Mouse (Mus musculus) midbrain, embryonic 13.5 days (tissue): ENCODE data around the gene Adcy1. TPM values are rescaled to one million over a fixed set of nuclear protein-coding genes. Genes with fewer than 3 reads are reported as not detected.

Experiments
- ATAC-seq: fragments of 200-750 bp; cut with Nextera tagmentation; 2 replicates; pipeline ENCODE4 v1.8.0; 2017; ENCODE audit warnings: mild to moderate bottlenecking, moderate TSS enrichment, moderate library complexity
- H3K27ac ChIP-seq: fragments of 300-500 bp; sonication (generic); 2 replicates; pipeline ENCODE4 v1.5.1; 2015; ENCODE audit warnings: inconsistent platforms, mild to moderate bottlenecking, moderate library complexity
- H3K27me3 ChIP-seq: fragments of 300-500 bp; sonication (generic); 2 replicates; pipeline ENCODE4 v1.6.1; 2015; ENCODE audit warnings: mild to moderate bottlenecking, inconsistent platforms
- H3K36me3 ChIP-seq: fragments of 300-500 bp; sonication (generic); 2 replicates; pipeline ENCODE4 v1.6.1; 2015; ENCODE audit warnings: mild to moderate bottlenecking, inconsistent platforms
- H3K4me1 ChIP-seq: fragments of 300-500 bp; sonication (generic); replicated peaks from 2 replicates; pipeline ENCODE4 v1.6.1; 2015; ENCODE audit warnings: inconsistent platforms
- H3K4me2 ChIP-seq: fragments of 300-500 bp; sonication (generic); replicated peaks from 2 replicates; pipeline ENCODE4 v1.6.1; 2015; ENCODE audit warnings: moderate library complexity, mild to moderate bottlenecking, inconsistent platforms
- H3K4me3 ChIP-seq: fragments of 300-500 bp; sonication (generic); replicated peaks from 2 replicates; pipeline ENCODE4 v1.5.1; 2015; ENCODE audit warnings: mild to moderate bottlenecking, inconsistent platforms
- H3K9ac ChIP-seq: fragments of 300-500 bp; sonication (generic); replicated peaks from 2 replicates; pipeline ENCODE4 v1.6.1; 2015; ENCODE audit warnings: mild to moderate bottlenecking, inconsistent platforms
- H3K9me3 ChIP-seq: fragments of 300-500 bp; sonication (generic); 2 replicates; pipeline ENCODE4 v1.6.1; 2016; ENCODE audit warnings: mild to moderate bottlenecking, inconsistent platforms
- WGBS: fragments of 180-500 bp; shearing (Covaris S2); methylation state at CpG from one replicate; pipeline ENCODE4 v1.1.7; 2015; 5-methylcytosine and 5-hydroxymethylcytosine counted together
- polyA plus RNA-seq: library from polyadenylated mRNA; unstranded; fragments of >200 nt; fragmentation: Nextera tagmentation; extraction: Ambion mirVana; gene quantifications from 2 replicates; pipeline ENCODE4 v1.2.1, GENCODE M21; 2015

The Adcy1 gene
- polyA plus RNA-seq, 1 experiment from 2014 or later, result 3.0 TPM

- 79% methylated on average over 8 of the region's 8 CpGs for WGBS
- Histone ChIP-seq H3K4me2 (no peak overlapping the region), H3K27ac (no peak overlapping the region), H3K36me3 (no peaks in the 10 kb centered on the region), H3K9me3 (no peaks in the 10 kb centered on the region), H3K4me3 (no peak overlapping the region), H3K27me3 (no peaks in the 10 kb centered on the region), H3K4me1 (peaks cover 16% of the 10 kb centered on the region), H3K9ac (no peak overlapping the region)
- ATAC-seq, result peak; percentile 54
Measured at GRCm38 (mm10) chr11:7161502-7162174, 98.3 kb downstream of the Adcy1 start.

GRCm38 (mm10) chr11:7164416-7164815 is 101.1 kb downstream of the Adcy1 start:
- Histone ChIP-seq H3K4me3 (no peak overlapping the region), H3K9me3 (no peaks in the 10 kb centered on the region), H3K36me3 (peaks cover 5% of the 10 kb centered on the region; the same call in 1 of the 2 replicates), H3K4me1 (peaks cover 16% of the 10 kb centered on the region), H3K4me2 (no peak overlapping the region), H3K27me3 (no peaks in the 10 kb centered on the region), H3K27ac (no peak overlapping the region), H3K9ac (no peak overlapping the region)
- ATAC-seq, result no peak
- 52% methylated on average over 4 of the region's 4 CpGs for WGBS

DNA sequence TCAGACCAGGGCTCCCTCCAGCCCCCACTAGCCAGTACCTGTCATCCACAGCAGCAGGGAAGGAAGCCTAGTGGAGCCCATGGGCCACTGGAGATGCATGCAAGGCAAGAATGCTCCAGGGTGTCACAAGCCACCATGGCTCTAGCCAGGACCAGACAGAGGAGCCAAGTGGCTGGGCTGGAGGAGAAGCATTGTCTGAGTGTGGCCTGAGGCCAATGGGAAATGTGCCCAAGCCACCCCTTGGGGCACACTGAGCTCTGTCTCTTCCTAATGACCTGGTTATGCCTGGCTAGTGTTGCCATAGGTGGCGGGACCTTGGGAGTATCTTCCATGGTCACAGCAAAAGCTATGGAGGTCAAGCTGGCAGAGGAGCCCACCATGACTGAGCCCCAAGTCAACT is 106.4 kb downstream of the Adcy1 start:
- H3K9me3 ChIP-seq, result no peaks in the 10 kb centered on the region
- no peak overlapping the region for H3K4me2 ChIP-seq
- ATAC-seq, result no peak
- H3K27ac ChIP-seq, result no peak overlapping the region
- H3K36me3 ChIP-seq, result peaks cover 10% of the 10 kb centered on the region; the same call in 1 of the 2 replicates
- no peak overlapping the region for H3K4me3 ChIP-seq
- 96% methylated on average over 1 of the region's 1 CpGs for WGBS
- no peaks in the 10 kb centered on the region for H3K27me3 ChIP-seq
- no peaks in the 10 kb centered on the region for H3K4me1 ChIP-seq
- H3K9ac ChIP-seq, result no peak overlapping the region

DNA sequence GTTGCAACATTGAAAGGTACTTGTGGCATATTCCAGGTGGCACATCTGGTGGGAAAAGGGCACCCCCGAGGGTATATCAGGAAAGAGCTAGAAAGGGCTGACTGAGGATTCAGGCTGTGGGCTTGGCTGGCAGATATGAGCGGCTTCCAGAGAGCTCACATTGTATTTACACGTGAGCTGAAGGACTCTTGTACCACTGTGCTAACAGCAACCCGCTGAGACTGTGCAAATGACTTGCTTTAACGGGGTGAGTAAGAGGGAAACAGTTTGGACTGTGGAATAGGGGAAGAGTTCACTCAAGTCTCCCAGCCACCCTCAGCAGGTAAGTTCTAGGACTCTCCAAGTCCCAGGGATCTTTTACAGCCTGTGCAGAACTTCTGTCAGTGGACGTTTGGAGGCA is 110.4 kb downstream of the Adcy1 start:
- no peaks in the 10 kb centered on the region for H3K4me1 ChIP-seq
- no peak overlapping the region for H3K4me3 ChIP-seq
- no peak for ATAC-seq
- no peak overlapping the region for H3K4me2 ChIP-seq
- H3K9ac ChIP-seq, result no peak overlapping the region
- 86% methylated on average over 6 of the region's 6 CpGs for WGBS
- H3K27me3 ChIP-seq, result no peaks in the 10 kb centered on the region
- H3K9me3 ChIP-seq, result no peaks in the 10 kb centered on the region
- H3K36me3 ChIP-seq, result 0 out of 2 replicates have a peak, but pooled peaks cover 6% of the 10 kb centered on the region
- H3K27ac ChIP-seq, result no peak overlapping the region

GRCm38 (mm10) chr11:7178724-7179123 is 115.4 kb downstream of the Adcy1 start:
- no peak overlapping the region for H3K4me3 ChIP-seq
- H3K9ac ChIP-seq, result no peak overlapping the region
- no peak overlapping the region for H3K4me2 ChIP-seq
- H3K27me3 ChIP-seq, result no peaks in the 10 kb centered on the region
- H3K4me1 ChIP-seq, result peaks cover 14% of the 10 kb centered on the region
- no peaks in the 10 kb centered on the region for H3K9me3 ChIP-seq
- WGBS, result 74% methylated on average over 4 of the region's 4 CpGs
- H3K36me3 ChIP-seq, result no peaks in the 10 kb centered on the region
- ATAC-seq, result no peak
- no peak overlapping the region for H3K27ac ChIP-seq

- H3K9ac ChIP-seq, result no peak overlapping the region
- no peak for ATAC-seq
- no peak overlapping the region for H3K4me2 ChIP-seq
- no peak overlapping the region for H3K27ac ChIP-seq
- H3K4me1 ChIP-seq, result peaks cover 14% of the 10 kb centered on the region
- no peaks in the 10 kb centered on the region for H3K27me3 ChIP-seq
- H3K9me3 ChIP-seq, result no peaks in the 10 kb centered on the region
- WGBS, result 91% methylated on average over 2 of the region's 2 CpGs
- no peak overlapping the region for H3K4me3 ChIP-seq
- H3K36me3 ChIP-seq, result no peaks in the 10 kb centered on the region
Measured at GRCm38 (mm10) chr11:7179276-7179675, 116.0 kb downstream of the Adcy1 start.

GRCm38 (mm10) chr11:7182409-7183042 is 119.2 kb downstream of the Adcy1 start:
- Histone ChIP-seq H3K4me1 (peaks cover 14% of the 10 kb centered on the region), H3K4me3 (no peak overlapping the region), H3K4me2 (no peak overlapping the region), H3K9me3 (no peaks in the 10 kb centered on the region), H3K9ac (no peak overlapping the region), H3K27ac (no peak overlapping the region), H3K36me3 (no peaks in the 10 kb centered on the region), H3K27me3 (no peaks in the 10 kb centered on the region)
- peak; percentile 82 for ATAC-seq
- WGBS, result 9% methylated on average over 8 of the region's 8 CpGs

GRCm38 (mm10) chr11:7184420-7184819 is 121.1 kb downstream of the Adcy1 start:
- WGBS, result 38% methylated on average over 1 of the region's 1 CpGs
- H3K4me2 ChIP-seq, result no peak overlapping the region
- no peak overlapping the region for H3K9ac ChIP-seq
- H3K27me3 ChIP-seq, result no peaks in the 10 kb centered on the region
- peaks cover 14% of the 10 kb centered on the region for H3K4me1 ChIP-seq
- H3K27ac ChIP-seq, result no peak overlapping the region
- H3K9me3 ChIP-seq, result no peaks in the 10 kb centered on the region
- no peak for ATAC-seq
- H3K36me3 ChIP-seq, result no peaks in the 10 kb centered on the region
- H3K4me3 ChIP-seq, result no peak overlapping the region

DNA sequence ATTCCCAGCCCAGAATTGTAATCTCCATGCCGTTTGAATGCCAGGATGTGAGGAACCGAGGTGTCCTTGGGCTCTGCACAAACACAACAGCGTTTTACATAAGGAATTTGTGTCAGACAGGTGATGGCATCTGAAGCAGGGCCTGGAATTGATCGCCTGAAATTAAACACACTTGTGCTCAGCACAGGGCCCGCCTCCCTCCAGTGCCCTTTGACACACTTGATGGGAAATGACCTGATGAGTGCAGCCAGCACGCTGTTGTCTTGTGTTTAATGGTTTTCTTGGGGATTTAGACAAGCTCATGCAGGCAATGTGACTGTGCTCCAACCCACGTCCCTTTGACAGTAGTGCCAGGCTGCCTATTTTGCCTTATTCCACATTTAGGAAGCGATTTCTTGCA is 124.2 kb downstream of the Adcy1 start:
- WGBS, result 58% methylated on average over 8 of the region's 8 CpGs

GRCm38 (mm10) chr11:7188469-7188868 is 125.2 kb downstream of the Adcy1 start, which contains the start of gene Gm11985:
Gene Gm11985, minus strand, starts transcription at chr11:7188569.
- Histone ChIP-seq H3K4me2 (no peak within 1 kb of the TSS), H3K4me3 (no peak within 1 kb of the TSS), H3K27ac (no peak within 1 kb of the TSS), H3K36me3 (no peaks in the 10 kb centered on the region), H3K9me3 (no peaks in the 10 kb centered on the region), H3K4me1 (peaks cover 4% of the 10 kb centered on the region; the same call in 1 of the 2 replicates), H3K27me3 (no peaks in the 10 kb centered on the region), H3K9ac (no peak within 1 kb of the TSS)
- no peak for ATAC-seq
- 91% methylated on average over 13 of the region's 13 CpGs for WGBS

More for the DNA sequence above, 124.2 kb downstream of the Adcy1 start:
- Histone ChIP-seq H3K27ac (no peak overlapping the region), H3K27me3 (no peaks in the 10 kb centered on the region), H3K4me3 (no peak overlapping the region), H3K4me1 (peaks cover 8% of the 10 kb centered on the region), H3K9ac (no peak overlapping the region), H3K9me3 (no peaks in the 10 kb centered on the region), H3K36me3 (no peaks in the 10 kb centered on the region), H3K4me2 (no peak overlapping the region)
- ATAC-seq, result no peak

GRCm38 (mm10) chr11:7192710-7193109 is 129.4 kb downstream of the Adcy1 start:
- Histone ChIP-seq H3K4me2 (no peak overlapping the region), H3K27me3 (no peaks in the 10 kb centered on the region), H3K9ac (no peak overlapping the region)

GRCm38 (mm10) chr11:7193134-7193533 is 129.8 kb downstream of the Adcy1 start:
- peaks cover 14% of the 10 kb centered on the region for H3K4me1 ChIP-seq
- no peak overlapping the region for H3K9ac ChIP-seq
- no peak for ATAC-seq
- peaks cover 4% of the 10 kb centered on the region; the same call in 1 of the 2 replicates for H3K27me3 ChIP-seq
- no peaks in the 10 kb centered on the region for H3K36me3 ChIP-seq
- H3K27ac ChIP-seq, result no peak overlapping the region
- no peak overlapping the region for H3K4me3 ChIP-seq
- no peak overlapping the region for H3K4me2 ChIP-seq
- 78% methylated on average over 9 of the region's 9 CpGs for WGBS
- no peaks in the 10 kb centered on the region for H3K9me3 ChIP-seq

More at GRCm38 (mm10) chr11:7192710-7193109, 129.4 kb downstream of the Adcy1 start:
- H3K4me1 ChIP-seq, result peaks cover 12% of the 10 kb centered on the region
- WGBS, result 73% methylated on average over 6 of the region's 6 CpGs
- no peak for ATAC-seq
- no peaks in the 10 kb centered on the region for H3K9me3 ChIP-seq
- H3K4me3 ChIP-seq, result no peak overlapping the region
- no peaks in the 10 kb centered on the region for H3K36me3 ChIP-seq
- H3K27ac ChIP-seq, result no peak overlapping the region
